Mouse (Mus musculus): ENCODE data around the gene Slf2. TPM values are rescaled to one million over a fixed set of nuclear protein-coding genes. Genes with fewer than 3 reads are reported as not detected.

The Slf2 gene
- total and polyA plus RNA-seq, 3 experiments, result 20.6 to 22.9 (median 22.6) TPM

GRCm38 (mm10) chr19:44898646-44899045, 32.3 kb upstream of the Slf2 start:
- no peak for DNase-seq (ENCODE audit: extremely low read depth)
- Histone ChIP-seq H3K4me2 (ENCODE audit: insufficient read depth, low read depth, poor library complexity, severe bottlenecking) (no peak overlapping the region), H3K36me3 (replicated peaks in 1 of 2; ENCODE audit: control insufficient read depth in 1 of 2, insufficient read depth in 1 of 2, low read length in 1 of 2) (no peaks in the 10 kb centered on the region), H3K9me3 (replicated peaks; ENCODE audit: low read length) (no peaks in the 10 kb centered on the region), H3K4me3 (replicated peaks in 1 of 3; ENCODE audit: low read depth in 2 of 3, low read length in 2 of 3, poor library complexity in 1 of 3) (no peak overlapping the region), H3K9ac (ENCODE audit: insufficient read depth, low read depth) (no peak overlapping the region), H3K4me1 (ENCODE audit: control insufficient read depth in 1 of 2, insufficient read depth in 2 of 2) (peaks cover 0 to 22% of the 10 kb centered on the region in 2 experiments; a peak in 2 of 4 replicates), H3K79me2 (replicated peaks; ENCODE audit: control insufficient read depth, extremely low read depth, insufficient read depth, poor library complexity, severe bottlenecking) (no peaks in the 10 kb centered on the region), H3K27ac (ENCODE audit: insufficient read depth, low read depth) (no peak overlapping the region), H3K27me3 (replicated peaks) (peaks cover 35% of the 10 kb centered on the region)
- dilution Hi-C loops (cut with MboI; ENCODE audit: extremely low pct_ligation_motif_present, extremely low pct_unique_long_range_greater_than_20kb, low sequenced_read_pairs), result no loop called here
- in situ Hi-C loops (cut with MboI; ENCODE audit: low pct_ligation_motif_present, low pct_unique_long_range_greater_than_20kb, low sequenced_read_pairs), result loop anchor here (25.0 kb wide), 1 partner anchor 136 kb away; the partner anchor contains the start of gene Pax2
- TF ChIP-seq SMC3 (IDR thresholded peaks at IDR 0.05; ENCODE audit: low read depth, low read length) (no peak), MAFK (IDR thresholded peaks at IDR 0.05; ENCODE audit: insufficient replicate concordance, low read length) (no peak), NELFE (IDR thresholded peaks at IDR 0.05; ENCODE audit: low read depth, low read length) (no peak), MAX (IDR thresholded peaks at IDR 0.05; ENCODE audit: low read length) (no peak)

- Histone ChIP-seq H3K9me3 (replicated peaks; ENCODE audit: low read length) (no peaks in the 10 kb centered on the region), H3K9ac (ENCODE audit: insufficient read depth, low read depth) (no peak overlapping the region), H3K79me2 (replicated peaks; ENCODE audit: control insufficient read depth, extremely low read depth, insufficient read depth, poor library complexity, severe bottlenecking) (no peaks in the 10 kb centered on the region), H3K27me3 (replicated peaks) (peaks cover 29% of the 10 kb centered on the region), H3K27ac (ENCODE audit: insufficient read depth, low read depth) (no peak overlapping the region), H3K4me1 (ENCODE audit: control insufficient read depth in 1 of 2, insufficient read depth in 2 of 2) (peaks cover 0 to 28% of the 10 kb centered on the region in 2 experiments; a peak in 2 of 4 replicates), H3K4me2 (ENCODE audit: insufficient read depth, low read depth, poor library complexity, severe bottlenecking) (no peak overlapping the region), H3K36me3 (replicated peaks in 1 of 2; ENCODE audit: control insufficient read depth in 1 of 2, insufficient read depth in 1 of 2, low read length in 1 of 2) (no peaks in the 10 kb centered on the region), H3K4me3 (replicated peaks in 1 of 3; ENCODE audit: low read depth in 2 of 3, low read length in 2 of 3, poor library complexity in 1 of 3) (no peak overlapping the region)
- in situ Hi-C loops (cut with MboI; ENCODE audit: low pct_ligation_motif_present, low pct_unique_long_range_greater_than_20kb, low sequenced_read_pairs) (loop anchor here (25.0 kb wide), 1 partner anchor 137 kb away; the partner anchor contains the start of gene Pax2), dilution Hi-C loops (cut with MboI; ENCODE audit: extremely low pct_ligation_motif_present, extremely low pct_unique_long_range_greater_than_20kb, low sequenced_read_pairs) (no loop called here)
- TF ChIP-seq CTCF (conservative IDR thresholded peaks at IDR 0.05 in 1 of 2, IDR thresholded peaks at IDR 0.05 in 1 of 2; ENCODE audit: low read depth in 2 of 2, low read length in 2 of 2), result no peak
- no peak for DNase-seq (ENCODE audit: extremely low read depth)
Observed at GRCm38 (mm10) chr19:44899104-44899793, 31.7 kb upstream of the Slf2 start.

GRCm38 (mm10) chr19:44899947-44900773, 30.8 kb upstream of the Slf2 start:
- Histone ChIP-seq H3K27ac (ENCODE audit: insufficient read depth, low read depth) (no peak overlapping the region), H3K4me1 (ENCODE audit: control insufficient read depth in 1 of 2, insufficient read depth in 2 of 2) (peaks cover 0 to 38% of the 10 kb centered on the region in 2 experiments; a peak in 2 of 4 replicates), H3K27me3 (replicated peaks) (peaks cover 26% of the 10 kb centered on the region), H3K4me3 (replicated peaks in 1 of 3; ENCODE audit: low read depth in 2 of 3, low read length in 2 of 3, poor library complexity in 1 of 3) (no peak overlapping the region), H3K4me2 (ENCODE audit: insufficient read depth, low read depth, poor library complexity, severe bottlenecking) (no peak overlapping the region), H3K9ac (ENCODE audit: insufficient read depth, low read depth) (no peak overlapping the region), H3K79me2 (replicated peaks; ENCODE audit: control insufficient read depth, extremely low read depth, insufficient read depth, poor library complexity, severe bottlenecking) (no peaks in the 10 kb centered on the region), H3K36me3 (replicated peaks in 1 of 2; ENCODE audit: control insufficient read depth in 1 of 2, insufficient read depth in 1 of 2, low read length in 1 of 2) (no peaks in the 10 kb centered on the region), H3K9me3 (replicated peaks; ENCODE audit: low read length) (no peaks in the 10 kb centered on the region)
- dilution Hi-C loops (cut with MboI; ENCODE audit: extremely low pct_ligation_motif_present, extremely low pct_unique_long_range_greater_than_20kb, low sequenced_read_pairs), result no loop called here
- DNase-seq (ENCODE audit: extremely low read depth), result no peak
- in situ Hi-C loops (cut with MboI; ENCODE audit: low pct_ligation_motif_present, low pct_unique_long_range_greater_than_20kb, low sequenced_read_pairs), result loop anchor here (25.0 kb wide), 1 partner anchor 138 kb away; the partner anchor contains the start of gene Pax2
- TF ChIP-seq ZC3H11A (IDR thresholded peaks at IDR 0.05; ENCODE audit: low read depth, low read length) (no peak), ETS1 (conservative IDR thresholded peaks at IDR 0.05; ENCODE audit: low read depth, low read length) (no peak), MAX (IDR thresholded peaks at IDR 0.05; ENCODE audit: low read length) (no peak), SMC3 (IDR thresholded peaks at IDR 0.05; ENCODE audit: low read depth, low read length) (no peak), TBP (conservative IDR thresholded peaks at IDR 0.05; ENCODE audit: low read depth, low read length) (no peak), EP300 (IDR thresholded peaks at IDR 0.05; ENCODE audit: low read length) (no peak), RAD21 (IDR thresholded peaks at IDR 0.05; ENCODE audit: low read depth, low read length) (no peak), PAX5 (IDR thresholded peaks at IDR 0.05; ENCODE audit: low read length) (no peak), ZMIZ1 (IDR thresholded peaks at IDR 0.05; ENCODE audit: low read depth, low read length) (no peak), TCF12 (IDR thresholded peaks at IDR 0.05; ENCODE audit: low read depth, low read length) (no peak), JUND (conservative IDR thresholded peaks at IDR 0.05; ENCODE audit: low read depth, low read length) (no peak)
